Mouse (Mus musculus) stomach, postnatal 0 days (tissue): ENCODE data around the gene Irgm2. TPM values are rescaled to one million over a fixed set of nuclear protein-coding genes. Genes with fewer than 3 reads are reported as not detected.

Experiments
- ATAC-seq: fragments of 200-750 bp; cut with Nextera tagmentation; 2 replicates; pipeline ENCODE4 v1.8.0; 2017; ENCODE audit not compliant: low FRiP score, low TSS enrichment
- DNase-seq: peaks from one replicate; pipeline ENCODE4 v3.0.0-alpha.2; 2016; ENCODE audit warnings: low spot score
- H3K27ac ChIP-seq: fragments of 300-500 bp; sonication (generic); replicated peaks from 2 replicates; pipeline ENCODE4 v1.5.1; 2014; ENCODE audit warnings: mild to moderate bottlenecking, control low read depth
- H3K27me3 ChIP-seq: fragments of 300-500 bp; sonication (generic); 2 replicates; pipeline ENCODE4 v1.6.1; 2014; ENCODE audit warnings: low read length; ENCODE audit not compliant: control insufficient read depth, insufficient read depth
- H3K36me3 ChIP-seq: fragments of 300-500 bp; sonication (generic); 2 replicates; pipeline ENCODE4 v1.6.1; 2014; ENCODE audit warnings: low read length, mixed read lengths; ENCODE audit not compliant: control insufficient read depth, insufficient read depth
- H3K4me1 ChIP-seq: fragments of 300-500 bp; sonication (generic); replicated peaks from 2 replicates; pipeline ENCODE4 v1.6.1; 2014; ENCODE audit warnings: antibody characterized with exemption; ENCODE audit not compliant: control insufficient read depth, insufficient read depth
- H3K4me2 ChIP-seq: fragments of 300-500 bp; sonication (generic); replicated peaks from 2 replicates; pipeline ENCODE4 v1.6.1; 2014; ENCODE audit warnings: low read depth, mild to moderate bottlenecking, control low read depth, moderate library complexity
- H3K4me3 ChIP-seq: fragments of 300-500 bp; sonication (generic); 2 replicates; pipeline ENCODE4 v1.5.1; 2014; ENCODE audit warnings: low read depth, low read length, control low read depth
- H3K9ac ChIP-seq: fragments of 300-500 bp; sonication (generic); 2 replicates; pipeline ENCODE4 v1.6.1; 2014; ENCODE audit warnings: mild to moderate bottlenecking, low read length, control low read depth, mixed read lengths
- H3K9me3 ChIP-seq: fragments of 300-500 bp; sonication (generic); 2 replicates; pipeline ENCODE4 v1.6.1; 2016; ENCODE audit warnings: low read length; ENCODE audit not compliant: control insufficient read depth
- CTCF ChIP-seq: IDR thresholded peaks from 2 replicates; pipeline ENCODE4 v1.5.1; 2016; ENCODE audit warnings: antibody characterized with exemption, low read depth, mild to moderate bottlenecking, moderate library complexity
- EP300 ChIP-seq: optimal IDR thresholded peaks from 2 replicates; pipeline ENCODE3; 2016; ENCODE audit warnings: antibody characterized with exemption
- WGBS: fragments of 180-500 bp; shearing (Covaris S2); extraction: QIAGEN DNeasy Blood & Tissue Kit; methylation state at CpG from one replicate; pipeline ENCODE4 v1.1.7; 2014; 5-methylcytosine and 5-hydroxymethylcytosine counted together
- polyA plus RNA-seq: library from polyadenylated mRNA; unstranded; fragments of >200 nt; fragmentation: Nextera tagmentation; extraction: Ambion mirVana; gene quantifications from 2 replicates; pipeline ENCODE4 v1.2.1, GENCODE M21; 2015

Gene Irgm2
- polyA plus RNA-seq, 1 experiment from 2014 or later = 3.9 TPM

DNA sequence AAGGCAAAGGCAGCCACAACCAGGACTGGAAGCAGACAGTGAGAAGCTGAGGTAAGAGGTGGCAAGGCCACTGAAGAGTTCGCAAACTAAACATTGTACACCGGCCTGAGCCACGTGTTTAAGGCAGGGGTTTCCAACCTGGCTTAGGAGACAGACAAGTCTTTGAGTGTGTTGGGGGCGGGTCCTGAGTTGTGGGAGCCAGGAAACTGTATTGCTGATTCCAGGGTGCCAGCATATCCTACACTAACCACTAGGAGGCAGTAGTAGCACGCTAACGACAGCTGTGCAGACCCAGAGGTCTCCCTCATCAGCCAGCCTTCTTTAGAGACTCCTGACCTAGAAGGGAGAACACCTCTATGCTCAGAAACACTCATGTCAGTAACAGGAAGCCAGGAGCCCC is 35.7 kb downstream of the Irgm2 start:
- Histone ChIP-seq H3K27ac (no peak overlapping the region), H3K4me1 (peaks cover 3% of the 10 kb centered on the region; the same call in 1 of the 2 replicates), H3K4me2 (no peak overlapping the region), H3K36me3 (no peaks in the 10 kb centered on the region), H3K9me3 (no peaks in the 10 kb centered on the region), H3K4me3 (no peak overlapping the region), H3K9ac (no peak overlapping the region), H3K27me3 (no peaks in the 10 kb centered on the region)
- ATAC-seq (no peak), DNase-seq (peak; percentile 49)
- WGBS = 24% methylated on average over 6 of the region's 6 CpGs
- TF ChIP-seq CTCF (peak; percentile 73), EP300 (no peak)

DNA sequence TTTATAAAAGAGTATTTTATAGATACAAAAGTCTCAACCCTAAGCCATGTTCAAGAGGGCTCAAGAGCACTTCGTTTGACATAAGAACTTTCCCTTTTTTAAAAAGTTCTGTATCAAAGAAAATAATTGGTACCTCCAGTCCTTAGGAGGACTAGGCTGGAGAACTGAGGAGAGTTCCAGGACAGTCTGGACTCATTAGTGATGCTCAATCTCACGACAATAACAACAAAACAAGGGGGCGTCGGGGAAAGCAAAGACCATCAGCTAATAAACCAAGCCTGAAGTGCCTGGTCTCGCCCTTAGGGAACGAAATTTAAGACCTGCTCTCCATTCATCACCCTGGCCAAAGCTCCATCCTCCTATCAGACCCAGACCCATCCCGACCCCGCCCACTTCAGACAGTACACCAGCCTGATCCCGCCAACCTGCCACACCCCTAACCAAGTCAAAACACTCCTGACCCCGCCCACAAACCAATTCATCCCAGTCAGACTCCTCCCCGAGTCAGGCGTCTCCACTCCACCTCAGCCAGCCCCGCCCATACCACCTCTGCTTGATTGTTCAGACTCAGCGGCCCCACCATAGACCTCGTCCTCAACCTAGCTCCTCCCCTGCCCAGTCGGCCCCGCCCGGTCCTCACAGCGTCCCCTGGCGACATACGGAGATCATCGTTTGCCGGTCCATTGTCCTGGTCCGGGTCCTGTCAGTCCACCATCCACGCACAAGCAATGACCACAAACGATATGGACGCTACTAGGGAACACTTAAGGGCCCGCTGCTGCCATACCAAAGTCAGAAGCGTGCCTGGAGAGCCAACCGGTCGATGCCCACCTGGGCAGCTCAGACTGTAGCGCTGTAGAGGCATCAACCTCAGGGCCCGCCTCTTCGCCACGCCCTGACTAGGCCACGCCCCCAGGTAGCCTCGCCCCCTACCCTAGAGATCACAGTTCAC is 39.7 kb downstream of the Irgm2 start:
- ATAC-seq = peak; percentile 97
- H3K27me3 ChIP-seq = no peaks in the 10 kb centered on the region
- peak; percentile 88 for DNase-seq
- no peak overlapping the region for H3K9ac ChIP-seq
- no peaks in the 10 kb centered on the region for H3K36me3 ChIP-seq
- peak overlapping the region; percentile 36 for H3K4me3 ChIP-seq
- peaks cover 3% of the 10 kb centered on the region; the same call in 1 of the 2 replicates for H3K4me1 ChIP-seq
- TF ChIP-seq CTCF = peak; percentile 66
- no peak for TF ChIP-seq EP300
- 3% methylated on average over 37 of the region's 37 CpGs for WGBS
- H3K9me3 ChIP-seq = no peaks in the 10 kb centered on the region
- peak overlapping the region; percentile 62 for H3K4me2 ChIP-seq
- H3K27ac ChIP-seq = no peak overlapping the region

DNA sequence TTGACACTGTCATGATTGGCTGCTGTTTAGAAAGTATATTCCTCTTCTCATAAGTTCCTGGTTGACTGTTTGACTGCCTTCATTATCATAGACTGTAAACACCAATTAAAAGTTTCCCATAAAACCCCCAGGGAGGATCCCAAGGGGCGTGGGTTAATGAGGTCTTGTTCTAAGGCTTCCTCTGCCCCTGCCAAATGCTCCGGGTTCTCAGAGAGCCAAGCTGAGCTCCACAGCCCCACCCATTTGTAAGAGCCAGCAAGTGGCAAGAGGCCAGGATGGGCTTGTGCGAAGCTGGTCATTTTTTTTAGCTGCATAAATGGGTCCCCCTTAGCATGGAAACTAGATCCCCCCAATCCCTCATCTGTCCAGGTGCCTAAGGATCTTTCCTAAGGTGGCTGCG is 47.9 kb downstream of the Irgm2 start:
- no peaks in the 10 kb centered on the region for H3K36me3 ChIP-seq
- ATAC-seq (no peak), DNase-seq (peak; percentile 33)
- no peak overlapping the region for H3K4me3 ChIP-seq
- 0 out of 2 replicates have a peak, but pooled peaks cover 3% of the 10 kb centered on the region for H3K4me1 ChIP-seq
- 37% methylated on average over 4 of the region's 4 CpGs for WGBS
- H3K4me2 ChIP-seq = no peak overlapping the region
- H3K27ac ChIP-seq = no peak overlapping the region
- H3K9me3 ChIP-seq = no peaks in the 10 kb centered on the region
- H3K27me3 ChIP-seq = no peaks in the 10 kb centered on the region
- H3K9ac ChIP-seq = no peak overlapping the region
- TF ChIP-seq EP300 (no peak), CTCF (no peak)

DNA sequence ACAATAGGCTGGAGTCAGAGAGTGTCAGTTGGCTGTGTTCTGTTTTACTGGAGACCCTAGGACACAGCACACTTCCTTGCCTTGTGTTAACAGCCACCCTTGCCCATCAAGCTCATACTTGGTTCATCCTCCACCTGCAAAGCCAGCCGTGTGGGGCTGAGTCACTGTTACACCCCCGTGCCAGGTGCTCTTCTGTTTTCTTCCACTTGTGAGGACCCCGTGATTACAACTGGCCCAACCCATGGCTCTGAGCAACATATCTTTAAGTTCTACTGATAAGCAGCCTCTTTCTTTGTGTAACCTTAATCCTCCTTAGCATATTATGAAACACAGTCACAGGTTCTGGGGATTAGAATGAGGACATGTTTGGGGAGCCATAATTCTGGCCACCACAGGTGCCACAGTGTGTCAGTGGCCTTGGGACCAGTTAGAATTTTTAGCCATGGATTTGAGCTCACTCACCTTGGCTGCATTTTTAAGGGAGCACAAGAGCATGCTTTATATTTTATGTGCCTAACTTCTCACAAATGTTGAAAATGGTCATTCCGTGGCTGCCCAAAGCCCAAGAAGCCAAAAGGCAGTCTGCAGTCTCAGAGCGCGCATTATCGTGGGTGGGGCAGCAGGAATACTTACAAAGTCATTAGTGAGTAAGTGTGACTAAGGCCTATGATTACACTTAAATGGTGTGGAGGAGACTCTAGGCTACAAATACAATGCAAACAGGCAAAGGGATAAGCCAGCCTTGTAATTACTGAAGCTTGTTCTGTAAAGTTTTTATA is 50.0 kb downstream of the Irgm2 start:
- peak; percentile 83 for ATAC-seq
- Histone ChIP-seq H3K4me3 (no peak overlapping the region), H3K9me3 (no peaks in the 10 kb centered on the region), H3K27me3 (no peaks in the 10 kb centered on the region), H3K27ac (no peak overlapping the region), H3K4me1 (0 out of 2 replicates have a peak, but pooled peaks cover 3% of the 10 kb centered on the region), H3K4me2 (no peak overlapping the region), H3K9ac (no peak overlapping the region), H3K36me3 (no peaks in the 10 kb centered on the region)
- TF ChIP-seq CTCF = no peak
- TF ChIP-seq EP300 = no peak
- WGBS = 48% methylated on average over 7 of the region's 7 CpGs
- peak; percentile 57 for DNase-seq

DNA sequence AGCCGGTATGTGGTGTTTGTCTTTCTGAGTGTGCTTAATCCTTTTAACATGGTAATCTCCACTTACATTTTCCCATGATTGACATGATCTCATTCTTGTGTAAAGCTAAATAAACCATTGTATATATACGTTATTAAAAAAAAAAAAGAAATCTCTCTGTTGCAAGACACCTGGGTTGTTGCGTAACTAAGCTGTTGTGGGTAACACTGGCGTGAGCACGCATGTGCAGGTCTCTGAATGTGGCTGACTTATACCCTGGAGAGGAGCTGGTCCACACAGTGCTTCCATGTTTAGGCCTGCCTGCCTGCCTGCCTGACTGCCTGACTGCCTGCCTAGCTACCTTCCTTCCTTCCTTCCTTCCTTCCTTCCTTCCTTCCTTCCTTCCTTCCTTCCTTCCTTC is 51.1 kb downstream of the Irgm2 start:
- peak; percentile 55 for DNase-seq
- Histone ChIP-seq H3K9ac (no peak overlapping the region), H3K9me3 (no peaks in the 10 kb centered on the region), H3K36me3 (no peaks in the 10 kb centered on the region), H3K27ac (no peak overlapping the region), H3K4me3 (no peak overlapping the region), H3K4me1 (0 out of 2 replicates have a peak, but pooled peaks cover 3% of the 10 kb centered on the region), H3K4me2 (no peak overlapping the region), H3K27me3 (no peaks in the 10 kb centered on the region)
- 35% methylated on average over 5 of the region's 5 CpGs for WGBS
- TF ChIP-seq EP300 = no peak
- no peak for TF ChIP-seq CTCF
- peak; percentile 90 for ATAC-seq
